Mouse (Mus musculus) adrenal gland, postnatal 36 days (tissue): ENCODE measurements around the gene Capn8. TPM values are rescaled to one million over a fixed set of nuclear protein-coding genes. Genes with fewer than 3 reads are reported as not detected.

Experiments used
- DNase-seq, 2 experiments: peaks; one replicate each; pipeline ENCODE4 v3.0.0; 2021; ENCODE audit warnings: mixed read lengths in 1 of 2
- long read RNA-seq, 2 experiments: library from polyadenylated mRNA; stranded (forward); transcript quantifications; one replicate each; pipeline ENCODE4 v2.0.0; 2021; ENCODE audit warnings: borderline sequencing depth in 2 of 2
- total RNA-seq, 2 experiments: library from RNA; stranded (reverse); gene quantifications; 2 replicates each; pipeline ENCODE4 v1.2.3; 2021

Capn8 gene
- total RNA-seq = under 1 TPM in 1 of 2 experiments, not detected in 1; 0.13 TPM
- long read RNA-seq, experiment 1 = 0 reads
- long read RNA-seq, experiment 2, partial matches to known transcripts = 0 of 1 reads
- long read RNA-seq, experiment 2, other reads (novel, unspliced or antisense) = 1 of 1 reads

- peak in 1 of 2 experiments; percentile 26 for DNase-seq
Observed at GRCm38 (mm10) chr1:182564408-182565120, at the start of gene Capn8. Gene Capn8, plus strand, starts transcription at chr1:182565007.

- DNase-seq = peak; percentile 91 to 94
Observed at GRCm38 (mm10) chr1:182516758-182517676, 47.8 kb upstream of the Capn8 start, which contains the start of gene Capn2. Gene Capn2, minus strand, starts transcription at chr1:182517608.

GRCm38 (mm10) chr1:182517677-182518011 lies 47.2 kb upstream of the Capn8 start:
- no peak for DNase-seq

- DNase-seq = no peak
Observed at GRCm38 (mm10) chr1:182518143-182518680, 46.6 kb upstream of the Capn8 start.

- no peak for DNase-seq
Observed at GRCm38 (mm10) chr1:182518811-182519210, 46.0 kb upstream of the Capn8 start.

- DNase-seq = no peak
Observed at GRCm38 (mm10) chr1:182519341-182519740, 45.5 kb upstream of the Capn8 start.

GRCm38 (mm10) chr1:182520091-182520937 lies 44.5 kb upstream of the Capn8 start:
- DNase-seq = peak; percentile 24 to 69

GRCm38 (mm10) chr1:182520938-182521500 lies 43.8 kb upstream of the Capn8 start:
- no peak for DNase-seq

- DNase-seq = no peak
Observed at GRCm38 (mm10) chr1:182522961-182523360, 41.8 kb upstream of the Capn8 start.

GRCm38 (mm10) chr1:182523692-182524091 lies 41.1 kb upstream of the Capn8 start:
- DNase-seq = no peak

GRCm38 (mm10) chr1:182525601-182526000 lies 39.2 kb upstream of the Capn8 start:
- no peak for DNase-seq

GRCm38 (mm10) chr1:182527261-182527766 lies 37.5 kb upstream of the Capn8 start:
- DNase-seq = no peak

GRCm38 (mm10) chr1:182527921-182528858 lies 36.6 kb upstream of the Capn8 start:
- DNase-seq = peak; percentile 76 to 79

- no peak for DNase-seq
Observed at GRCm38 (mm10) chr1:182533583-182533982, 31.2 kb upstream of the Capn8 start.

GRCm38 (mm10) chr1:182535080-182535481 lies 29.7 kb upstream of the Capn8 start:
- no peak for DNase-seq

- DNase-seq = peak; percentile 69 to 72
Observed at GRCm38 (mm10) chr1:182539023-182539940, 25.5 kb upstream of the Capn8 start.

GRCm38 (mm10) chr1:182542110-182542509 lies 22.7 kb upstream of the Capn8 start:
- no peak for DNase-seq

GRCm38 (mm10) chr1:182543136-182543535 lies 21.7 kb upstream of the Capn8 start:
- peak in 1 of 2 experiments; percentile 5 for DNase-seq

- DNase-seq = no peak
Observed at GRCm38 (mm10) chr1:182543906-182544305, 20.9 kb upstream of the Capn8 start.
